Mouse (Mus musculus): Measurements from ENCODE around the gene Ttll11. TPM values are rescaled to one million over a fixed set of nuclear protein-coding genes. Genes with fewer than 3 reads are reported as not detected.

Ttll11 gene
- polyA plus RNA-seq, 1 experiment from 2014 or later, result 2.4 TPM

DNA sequence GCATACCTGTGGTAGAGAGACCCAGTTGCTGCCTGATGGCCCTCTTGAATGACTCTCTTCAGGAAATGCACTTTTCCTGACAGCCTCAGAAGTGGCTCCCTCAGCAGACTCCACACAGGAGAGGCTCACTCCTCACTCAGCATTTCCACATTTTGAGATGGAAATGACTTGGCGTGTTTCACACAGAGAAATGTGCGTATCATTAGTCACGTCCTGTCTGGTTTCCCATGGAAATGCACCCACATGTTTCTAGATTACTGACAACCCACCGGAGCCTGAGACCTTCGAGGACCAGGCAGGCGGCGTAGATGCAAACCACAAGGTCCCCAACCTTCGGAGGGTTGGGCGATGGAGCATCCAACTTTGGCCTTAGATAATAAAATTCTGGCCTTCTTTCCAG, 97.8 kb downstream of the Ttll11 start:
- Histone ChIP-seq H3K27ac (ENCODE audit: low read depth, low read length) (no peak overlapping the region), H3K36me3 (ENCODE audit: control insufficient read depth, insufficient read depth, low read length) (no peaks in the 10 kb centered on the region), H3K27me3 (replicated peaks; ENCODE audit: control insufficient read depth, insufficient read depth, low read length) (no peaks in the 10 kb centered on the region), H3K4me2 (ENCODE audit: low read length) (no peak overlapping the region), H3K9ac (ENCODE audit: low read length) (no peak overlapping the region), H3K9me3 (replicated peaks; ENCODE audit: control insufficient read depth, low read length) (no peaks in the 10 kb centered on the region), H3K4me3 (ENCODE audit: low read depth, low read length) (no peak overlapping the region), H3K4me1 (ENCODE audit: control insufficient read depth, insufficient read depth, low read length) (0 out of 2 replicates have a peak, but pooled peaks cover 2% of the 10 kb centered on the region)
- ATAC-seq, result no peak
- DNase-seq (ENCODE audit: low spot score), result no peak
- 93% methylated on average over 9 of the region's 9 CpGs for WGBS

DNA sequence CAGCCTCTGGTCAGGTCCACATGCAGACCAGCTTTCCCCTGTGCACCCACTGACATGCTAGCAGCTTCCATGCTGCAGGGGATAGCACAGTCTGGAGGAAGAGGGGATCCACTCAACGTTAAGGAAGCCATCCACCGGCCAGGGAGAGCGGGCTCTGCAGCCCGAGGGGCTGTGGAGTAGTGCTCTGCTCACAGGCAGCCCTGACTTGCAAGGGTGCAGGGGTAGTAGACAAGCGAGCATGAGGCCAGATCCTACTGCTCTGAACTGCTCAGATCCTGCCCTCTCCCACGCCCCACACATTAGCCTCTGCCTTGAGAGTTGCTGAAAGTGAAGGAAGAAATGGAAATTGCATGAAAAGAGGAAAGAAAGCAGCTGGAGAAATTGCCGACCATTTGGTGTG, 99.4 kb downstream of the Ttll11 start:
- Histone ChIP-seq H3K4me1 (ENCODE audit: control insufficient read depth, insufficient read depth, low read length) (0 out of 2 replicates have a peak, but pooled peaks cover 2% of the 10 kb centered on the region), H3K9me3 (replicated peaks; ENCODE audit: control insufficient read depth, low read length) (no peaks in the 10 kb centered on the region), H3K27me3 (replicated peaks; ENCODE audit: control insufficient read depth, insufficient read depth, low read length) (no peaks in the 10 kb centered on the region), H3K4me2 (ENCODE audit: low read length) (no peak overlapping the region), H3K27ac (ENCODE audit: low read depth, low read length) (no peak overlapping the region), H3K9ac (ENCODE audit: low read length) (no peak overlapping the region), H3K36me3 (ENCODE audit: control insufficient read depth, insufficient read depth, low read length) (no peaks in the 10 kb centered on the region), H3K4me3 (ENCODE audit: low read depth, low read length) (no peak overlapping the region)
- ATAC-seq, result no peak
- WGBS, result 74% methylated on average over 7 of the region's 7 CpGs
- no peak for DNase-seq (ENCODE audit: low spot score)

DNA sequence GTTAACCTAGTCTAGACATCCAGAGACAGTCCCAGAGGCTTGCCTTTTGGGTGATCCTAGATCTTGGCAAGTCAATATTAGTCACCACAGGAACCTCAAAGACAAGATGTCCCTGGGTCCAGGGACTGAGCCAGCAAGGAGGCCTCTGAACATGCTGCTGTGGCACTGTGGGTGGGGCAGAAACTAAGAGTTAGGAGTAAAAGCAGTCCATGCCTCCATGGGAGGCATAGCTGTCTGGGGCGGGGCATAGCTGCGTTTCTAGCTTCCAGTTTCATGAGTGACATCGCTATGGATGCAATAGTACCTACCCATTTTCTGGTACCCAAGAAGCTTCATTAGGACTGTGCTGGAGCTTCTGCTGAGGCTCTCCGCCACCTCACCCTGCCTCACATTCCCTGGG, 99.8 kb downstream of the Ttll11 start:
- Histone ChIP-seq H3K4me3 (ENCODE audit: low read depth, low read length) (no peak overlapping the region), H3K4me1 (ENCODE audit: control insufficient read depth, insufficient read depth, low read length) (0 out of 2 replicates have a peak, but pooled peaks cover 2% of the 10 kb centered on the region), H3K27me3 (replicated peaks; ENCODE audit: control insufficient read depth, insufficient read depth, low read length) (no peaks in the 10 kb centered on the region), H3K36me3 (ENCODE audit: control insufficient read depth, insufficient read depth, low read length) (no peaks in the 10 kb centered on the region), H3K4me2 (ENCODE audit: low read length) (no peak overlapping the region), H3K27ac (ENCODE audit: low read depth, low read length) (no peak overlapping the region), H3K9me3 (replicated peaks; ENCODE audit: control insufficient read depth, low read length) (no peaks in the 10 kb centered on the region), H3K9ac (ENCODE audit: low read length) (no peak overlapping the region)
- 83% methylated on average over 4 of the region's 4 CpGs for WGBS
- ATAC-seq (no peak), DNase-seq (ENCODE audit: low spot score) (no peak)

DNA sequence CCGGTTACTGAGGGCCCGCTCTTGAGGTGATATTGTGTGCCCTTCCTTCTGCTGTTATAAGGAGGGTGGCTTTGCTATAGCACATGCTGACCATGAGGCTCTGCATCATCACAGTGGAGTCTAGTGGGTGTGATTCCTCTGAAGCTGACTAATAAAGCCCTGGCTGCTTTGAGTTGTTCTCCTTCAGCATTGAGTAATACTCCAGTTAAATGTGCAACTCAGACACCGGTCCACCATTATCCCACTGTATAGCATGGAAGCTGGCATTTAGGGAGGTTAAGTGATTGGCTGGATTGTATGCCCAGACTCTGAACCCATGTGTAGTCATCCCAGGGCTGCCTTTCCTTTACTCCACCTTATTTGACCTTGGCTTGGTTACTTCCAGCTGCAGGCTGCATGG, 101.2 kb downstream of the Ttll11 start:
- H3K36me3 ChIP-seq (ENCODE audit: control insufficient read depth, insufficient read depth, low read length), result no peaks in the 10 kb centered on the region
- peaks cover 2% of the 10 kb centered on the region for H3K4me1 ChIP-seq (ENCODE audit: control insufficient read depth, insufficient read depth, low read length)
- ATAC-seq (no peak), DNase-seq (ENCODE audit: low spot score) (no peak)
- no peak overlapping the region for H3K4me2 ChIP-seq (ENCODE audit: low read length)
- H3K9ac ChIP-seq (ENCODE audit: low read length), result no peak overlapping the region
- 93% methylated on average over 3 of the region's 3 CpGs for WGBS
- H3K27me3 ChIP-seq (replicated peaks; ENCODE audit: control insufficient read depth, insufficient read depth, low read length), result no peaks in the 10 kb centered on the region
- no peak overlapping the region for H3K4me3 ChIP-seq (ENCODE audit: low read depth, low read length)
- H3K9me3 ChIP-seq (replicated peaks; ENCODE audit: control insufficient read depth, low read length), result no peaks in the 10 kb centered on the region
- no peak overlapping the region for H3K27ac ChIP-seq (ENCODE audit: low read depth, low read length)

DNA sequence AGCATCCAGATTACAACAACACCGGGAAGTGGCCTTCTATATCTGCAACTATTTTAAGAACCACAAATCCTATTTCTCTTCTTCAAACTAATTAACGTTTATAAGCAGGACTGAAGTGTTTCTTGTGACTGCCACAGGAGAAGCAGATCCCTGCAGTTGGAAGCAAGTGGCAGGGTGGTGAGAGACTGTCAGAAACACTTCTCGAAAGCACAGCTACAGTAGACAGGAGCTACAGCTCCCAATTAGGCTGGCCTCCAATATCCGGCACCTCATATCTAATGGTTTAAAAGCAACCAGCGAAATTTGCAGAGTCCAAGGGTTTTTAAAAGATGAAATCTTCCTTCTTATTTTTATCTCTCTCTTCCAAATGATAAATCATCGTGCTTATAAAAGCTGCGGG, 104.1 kb downstream of the Ttll11 start:
- no peak overlapping the region for H3K27ac ChIP-seq (ENCODE audit: low read depth, low read length)
- no peak overlapping the region for H3K4me2 ChIP-seq (ENCODE audit: low read length)
- WGBS, result 80% methylated on average over 7 of the region's 7 CpGs
- ATAC-seq (no peak; the same call in 1 of the 2 replicates), DNase-seq (ENCODE audit: low spot score) (peak; percentile 44)
- H3K27me3 ChIP-seq (replicated peaks; ENCODE audit: control insufficient read depth, insufficient read depth, low read length), result no peaks in the 10 kb centered on the region
- H3K9ac ChIP-seq (ENCODE audit: low read length), result no peak overlapping the region
- no peaks in the 10 kb centered on the region for H3K36me3 ChIP-seq (ENCODE audit: control insufficient read depth, insufficient read depth, low read length)
- H3K4me3 ChIP-seq (ENCODE audit: low read depth, low read length), result no peak overlapping the region
- H3K9me3 ChIP-seq (replicated peaks; ENCODE audit: control insufficient read depth, low read length), result no peaks in the 10 kb centered on the region
- H3K4me1 ChIP-seq (ENCODE audit: control insufficient read depth, insufficient read depth, low read length), result peaks cover 10% of the 10 kb centered on the region

DNA sequence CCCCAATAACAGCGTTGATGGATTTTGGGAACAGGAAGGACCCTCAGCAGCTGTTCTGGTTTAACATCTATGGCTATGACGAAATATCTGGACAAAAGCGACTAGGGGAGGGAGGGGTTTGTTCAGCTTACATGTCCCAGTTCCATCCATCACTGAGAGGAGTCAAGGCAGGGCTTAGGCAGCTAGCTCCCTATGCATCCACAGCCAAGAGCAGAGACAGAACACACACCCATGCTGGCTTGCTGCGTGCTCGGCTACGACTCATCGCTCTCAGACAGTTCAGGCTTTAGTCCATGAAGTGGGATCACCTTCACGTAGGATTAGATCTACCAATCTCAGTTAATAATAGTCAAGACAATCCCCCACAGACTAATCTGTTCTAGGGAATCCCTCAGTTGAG, 105.3 kb downstream of the Ttll11 start:
- H3K9me3 ChIP-seq (replicated peaks; ENCODE audit: control insufficient read depth, low read length), result no peaks in the 10 kb centered on the region
- DNase-seq (ENCODE audit: low spot score) (no peak), ATAC-seq (no peak)
- H3K4me3 ChIP-seq (ENCODE audit: low read depth, low read length), result no peak overlapping the region
- H3K27me3 ChIP-seq (replicated peaks; ENCODE audit: control insufficient read depth, insufficient read depth, low read length), result no peaks in the 10 kb centered on the region
- no peak overlapping the region for H3K4me2 ChIP-seq (ENCODE audit: low read length)
- H3K27ac ChIP-seq (ENCODE audit: low read depth, low read length), result 0 out of 2 replicates have a peak overlapping the region, but pooled peaks have one; percentile 18
- peaks cover 10% of the 10 kb centered on the region for H3K4me1 ChIP-seq (ENCODE audit: control insufficient read depth, insufficient read depth, low read length)
- no peaks in the 10 kb centered on the region for H3K36me3 ChIP-seq (ENCODE audit: control insufficient read depth, insufficient read depth, low read length)
- WGBS, result 86% methylated on average over 8 of the region's 8 CpGs
- H3K9ac ChIP-seq (ENCODE audit: low read length), result no peak overlapping the region

DNA sequence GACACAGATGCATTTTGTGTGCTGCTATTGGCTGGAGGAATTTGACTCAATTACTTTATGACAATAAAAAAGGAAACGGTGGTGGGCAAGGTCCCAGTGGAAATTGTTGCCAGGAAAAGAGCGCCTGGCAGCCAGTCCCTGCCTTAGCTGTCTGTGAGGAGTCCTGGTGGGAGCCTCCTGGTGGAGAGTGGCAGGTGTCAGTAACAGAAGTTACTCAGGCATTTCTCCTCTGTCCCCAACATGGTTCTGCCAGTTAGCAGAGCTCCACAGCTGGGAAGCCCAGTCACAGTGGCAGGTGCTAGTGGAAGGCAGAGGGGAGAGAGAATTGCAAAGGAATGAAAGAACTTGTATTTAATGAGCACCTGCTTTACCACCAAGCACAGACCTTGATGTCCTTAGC, 110.5 kb downstream of the Ttll11 start:
- Histone ChIP-seq H3K9ac (ENCODE audit: low read length) (no peak overlapping the region), H3K4me1 (ENCODE audit: control insufficient read depth, insufficient read depth, low read length) (peaks cover 11% of the 10 kb centered on the region), H3K27me3 (replicated peaks; ENCODE audit: control insufficient read depth, insufficient read depth, low read length) (no peaks in the 10 kb centered on the region), H3K4me3 (ENCODE audit: low read depth, low read length) (no peak overlapping the region), H3K4me2 (ENCODE audit: low read length) (no peak overlapping the region), H3K9me3 (replicated peaks; ENCODE audit: control insufficient read depth, low read length) (no peaks in the 10 kb centered on the region), H3K27ac (ENCODE audit: low read depth, low read length) (no peak overlapping the region), H3K36me3 (ENCODE audit: control insufficient read depth, insufficient read depth, low read length) (no peaks in the 10 kb centered on the region)
- DNase-seq (ENCODE audit: low spot score), result no peak
- no peak; the same call in 1 of the 2 replicates for ATAC-seq
- 38% methylated on average over 2 of the region's 2 CpGs for WGBS

DNA sequence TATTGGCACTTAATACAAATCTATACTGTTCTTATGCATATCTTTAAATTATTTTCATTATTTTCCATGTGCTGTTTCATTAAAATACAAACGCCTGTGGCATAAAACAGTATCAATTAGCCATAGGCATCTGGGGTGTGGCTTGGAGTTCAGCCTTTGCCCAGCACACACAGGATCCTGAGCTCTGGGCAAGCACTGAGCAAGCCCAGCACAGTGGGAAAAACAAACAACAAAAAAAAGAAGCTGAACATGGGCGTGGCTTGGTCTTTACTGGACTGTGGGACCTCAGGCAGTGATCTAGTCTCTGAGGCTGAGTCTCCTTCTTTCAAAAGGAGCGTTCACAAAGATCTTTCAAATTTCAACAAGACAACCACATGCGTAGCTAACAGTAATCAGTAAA, 116.4 kb downstream of the Ttll11 start:
- Histone ChIP-seq H3K36me3 (ENCODE audit: control insufficient read depth, insufficient read depth, low read length) (no peaks in the 10 kb centered on the region), H3K4me2 (ENCODE audit: low read length) (no peak overlapping the region), H3K9me3 (replicated peaks; ENCODE audit: control insufficient read depth, low read length) (no peaks in the 10 kb centered on the region), H3K27me3 (replicated peaks; ENCODE audit: control insufficient read depth, insufficient read depth, low read length) (no peaks in the 10 kb centered on the region), H3K27ac (ENCODE audit: low read depth, low read length) (no peak overlapping the region), H3K4me1 (ENCODE audit: control insufficient read depth, insufficient read depth, low read length) (no peaks in the 10 kb centered on the region), H3K4me3 (ENCODE audit: low read depth, low read length) (no peak overlapping the region), H3K9ac (ENCODE audit: low read length) (no peak overlapping the region)
- 71% methylated on average over 4 of the region's 4 CpGs for WGBS
- ATAC-seq (no peak), DNase-seq (ENCODE audit: low spot score) (no peak)

DNA sequence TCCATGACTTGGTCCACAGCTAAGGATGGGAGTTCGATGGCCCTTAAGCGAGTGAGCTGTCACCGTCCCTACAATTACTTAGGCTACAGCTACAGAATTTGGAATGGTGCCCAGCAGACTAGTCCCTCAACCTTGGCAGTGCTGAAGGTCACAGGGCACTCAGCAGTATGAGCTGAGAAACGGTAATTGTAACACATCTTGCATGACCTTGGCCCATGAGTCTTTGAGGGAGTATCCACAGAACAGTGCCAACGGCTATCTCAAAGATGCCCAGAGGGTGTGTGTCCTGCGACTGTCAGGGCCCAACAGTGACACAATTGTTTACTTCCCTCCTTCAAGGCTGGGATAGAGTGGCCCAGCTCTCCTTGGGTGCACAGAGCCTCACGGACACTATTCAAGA, 118.5 kb downstream of the Ttll11 start:
- WGBS, result 86% methylated on average over 7 of the region's 7 CpGs
- H3K4me1 ChIP-seq (ENCODE audit: control insufficient read depth, insufficient read depth, low read length), result no peaks in the 10 kb centered on the region
- ATAC-seq, result no peak

More for the DNA sequence above, 118.5 kb downstream of the Ttll11 start:
- no peak for DNase-seq (ENCODE audit: low spot score)
- H3K27ac ChIP-seq (ENCODE audit: low read depth, low read length), result no peak overlapping the region
- H3K4me3 ChIP-seq (ENCODE audit: low read depth, low read length), result no peak overlapping the region
- H3K36me3 ChIP-seq (ENCODE audit: control insufficient read depth, insufficient read depth, low read length), result no peaks in the 10 kb centered on the region
- H3K27me3 ChIP-seq (replicated peaks; ENCODE audit: control insufficient read depth, insufficient read depth, low read length), result no peaks in the 10 kb centered on the region
- no peaks in the 10 kb centered on the region for H3K9me3 ChIP-seq (replicated peaks; ENCODE audit: control insufficient read depth, low read length)
- H3K9ac ChIP-seq (ENCODE audit: low read length), result no peak overlapping the region
- H3K4me2 ChIP-seq (ENCODE audit: low read length), result no peak overlapping the region
